Mouse (Mus musculus): ENCODE measurements around the gene Fnbp1l. TPM values are rescaled to one million over a fixed set of nuclear protein-coding genes. Genes with fewer than 3 reads are reported as not detected.

Gene Fnbp1l
- polyA plus RNA-seq, 1 experiment, result 6.2 TPM

- no peaks in the 10 kb centered on the region; the same call in 1 of the 2 replicates for H3K4me1 ChIP-seq (ENCODE audit: control insufficient read depth, insufficient read depth, low read length)
- WGBS, result 65% methylated on average over 1 of the region's 1 CpGs
- no peak for TF ChIP-seq CTCF (IDR thresholded peaks at IDR 0.05; ENCODE audit: control insufficient read depth, insufficient read depth, low read length)
- TF ChIP-seq POLR2A (IDR thresholded peaks at IDR 0.05; ENCODE audit: borderline replicate concordance, control insufficient read depth, low read depth, low read length), result no peak
- no peak overlapping the region for H3K4me3 ChIP-seq (replicated peaks; ENCODE audit: control insufficient read depth, low read depth, low read length)
- H3K27ac ChIP-seq (ENCODE audit: control insufficient read depth, insufficient read depth, low read depth, low read length, poor library complexity), result no peak overlapping the region
Observed at GRCm38 (mm10) chr3:122637280-122637679, 17.8 kb upstream of the Fnbp1l start.

- no peak overlapping the region for H3K4me3 ChIP-seq (replicated peaks; ENCODE audit: control insufficient read depth, low read depth, low read length)
- WGBS, result 19% methylated on average over 12 of the region's 12 CpGs
- no peak for TF ChIP-seq POLR2A (IDR thresholded peaks at IDR 0.05; ENCODE audit: borderline replicate concordance, control insufficient read depth, low read depth, low read length)
- TF ChIP-seq CTCF (IDR thresholded peaks at IDR 0.05; ENCODE audit: control insufficient read depth, insufficient read depth, low read length), result no peak
Observed at GRCm38 (mm10) chr3:122635246-122635645, 15.7 kb upstream of the Fnbp1l start.

GRCm38 (mm10) chr3:122629580-122629979 lies 10.1 kb upstream of the Fnbp1l start:
- no peak for TF ChIP-seq CTCF (IDR thresholded peaks at IDR 0.05; ENCODE audit: control insufficient read depth, insufficient read depth, low read length)
- no peak for TF ChIP-seq POLR2A (IDR thresholded peaks at IDR 0.05; ENCODE audit: borderline replicate concordance, control insufficient read depth, low read depth, low read length)
- Histone ChIP-seq H3K4me1 (ENCODE audit: control insufficient read depth, insufficient read depth, low read length) (peaks cover 1% of the 10 kb centered on the region; the same call in 1 of the 2 replicates), H3K4me3 (replicated peaks; ENCODE audit: control insufficient read depth, low read depth, low read length) (peak overlapping the region; percentile 18), H3K27ac (ENCODE audit: control insufficient read depth, insufficient read depth, low read depth, low read length, poor library complexity) (0 out of 2 replicates have a peak overlapping the region, but pooled peaks have one; percentile 11)
- 4% methylated on average over 13 of the region's 13 CpGs for WGBS

More at GRCm38 (mm10) chr3:122635246-122635645, 15.7 kb upstream of the Fnbp1l start:
- H3K27ac ChIP-seq (ENCODE audit: control insufficient read depth, insufficient read depth, low read depth, low read length, poor library complexity), result no peak overlapping the region
- no peaks in the 10 kb centered on the region; the same call in 1 of the 2 replicates for H3K4me1 ChIP-seq (ENCODE audit: control insufficient read depth, insufficient read depth, low read length)

GRCm38 (mm10) chr3:122628956-122629355 lies 9.4 kb upstream of the Fnbp1l start:
- no peak for TF ChIP-seq CTCF (IDR thresholded peaks at IDR 0.05; ENCODE audit: control insufficient read depth, insufficient read depth, low read length)
- TF ChIP-seq POLR2A (IDR thresholded peaks at IDR 0.05; ENCODE audit: borderline replicate concordance, control insufficient read depth, low read depth, low read length), result no peak
- 7% methylated on average over 3 of the region's 3 CpGs for WGBS
- H3K4me1 ChIP-seq (ENCODE audit: control insufficient read depth, insufficient read depth, low read length), result peaks cover 1% of the 10 kb centered on the region; the same call in 1 of the 2 replicates
- no peak overlapping the region for H3K4me3 ChIP-seq (replicated peaks; ENCODE audit: control insufficient read depth, low read depth, low read length)
- no peak overlapping the region for H3K27ac ChIP-seq (ENCODE audit: control insufficient read depth, insufficient read depth, low read depth, low read length, poor library complexity)

GRCm38 (mm10) chr3:122628546-122628945 lies 9.0 kb upstream of the Fnbp1l start:
- peaks cover 1% of the 10 kb centered on the region; the same call in 1 of the 2 replicates for H3K4me1 ChIP-seq (ENCODE audit: control insufficient read depth, insufficient read depth, low read length)
- no peak overlapping the region for H3K4me3 ChIP-seq (replicated peaks; ENCODE audit: control insufficient read depth, low read depth, low read length)
- H3K27ac ChIP-seq (ENCODE audit: control insufficient read depth, insufficient read depth, low read depth, low read length, poor library complexity), result no peak overlapping the region
- TF ChIP-seq CTCF (IDR thresholded peaks at IDR 0.05; ENCODE audit: control insufficient read depth, insufficient read depth, low read length) (no peak), POLR2A (IDR thresholded peaks at IDR 0.05; ENCODE audit: borderline replicate concordance, control insufficient read depth, low read depth, low read length) (no peak)
- 88% methylated on average over 10 of the region's 10 CpGs for WGBS

- TF ChIP-seq POLR2A (IDR thresholded peaks at IDR 0.05; ENCODE audit: borderline replicate concordance, control insufficient read depth, low read depth, low read length) (no peak), CTCF (IDR thresholded peaks at IDR 0.05; ENCODE audit: control insufficient read depth, insufficient read depth, low read length) (no peak)
- no peak overlapping the region for H3K4me3 ChIP-seq (replicated peaks; ENCODE audit: control insufficient read depth, low read depth, low read length)
- no peak overlapping the region for H3K27ac ChIP-seq (ENCODE audit: control insufficient read depth, insufficient read depth, low read depth, low read length, poor library complexity)
- H3K4me1 ChIP-seq (ENCODE audit: control insufficient read depth, insufficient read depth, low read length), result peaks cover 1% of the 10 kb centered on the region; the same call in 1 of the 2 replicates
- WGBS, result 87% methylated on average over 6 of the region's 6 CpGs
Observed at GRCm38 (mm10) chr3:122627846-122628245, 8.3 kb upstream of the Fnbp1l start.

- Histone ChIP-seq H3K27ac (ENCODE audit: control insufficient read depth, insufficient read depth, low read depth, low read length, poor library complexity) (no peak overlapping the region), H3K4me3 (replicated peaks; ENCODE audit: control insufficient read depth, low read depth, low read length) (no peak overlapping the region), H3K4me1 (ENCODE audit: control insufficient read depth, insufficient read depth, low read length) (peaks cover 1% of the 10 kb centered on the region; the same call in 1 of the 2 replicates)
- TF ChIP-seq CTCF (IDR thresholded peaks at IDR 0.05; ENCODE audit: control insufficient read depth, insufficient read depth, low read length) (no peak), POLR2A (IDR thresholded peaks at IDR 0.05; ENCODE audit: borderline replicate concordance, control insufficient read depth, low read depth, low read length) (no peak)
- WGBS, result 35% methylated on average over 6 of the region's 6 CpGs
Observed at GRCm38 (mm10) chr3:122624591-122624990, 5.1 kb upstream of the Fnbp1l start.

- 2% methylated on average over 21 of the region's 21 CpGs for WGBS
- TF ChIP-seq POLR2A (IDR thresholded peaks at IDR 0.05; ENCODE audit: borderline replicate concordance, control insufficient read depth, low read depth, low read length), result no peak
- TF ChIP-seq CTCF (IDR thresholded peaks at IDR 0.05; ENCODE audit: control insufficient read depth, insufficient read depth, low read length), result no peak
- Histone ChIP-seq H3K4me1 (ENCODE audit: control insufficient read depth, insufficient read depth, low read length) (no peaks in the 10 kb centered on the region; the same call in 1 of the 2 replicates), H3K4me3 (replicated peaks; ENCODE audit: control insufficient read depth, low read depth, low read length) (peak overlapping the region; percentile 17), H3K27ac (ENCODE audit: control insufficient read depth, insufficient read depth, low read depth, low read length, poor library complexity) (no peak overlapping the region)
Observed at GRCm38 (mm10) chr3:122620285-122620931, 893 bp upstream of the Fnbp1l start.

All from bone marrow, adult 2 months (tissue).